Mouse (Mus musculus): ENCODE measurements around the gene Clcn7.
"Not testable (repeated sequence)": the region's sequence is repeated elsewhere in the genome, so short reads cannot be mapped to it uniquely, and the experiment has no call there.

Clcn7 gene

GRCm38 (mm10) chr17:25133275-25133698 is at the start of gene Clcn7:
Clcn7 (plus strand) TSS chr17:25133391.
- peak; percentile 96 for DNase-seq (ENCODE audit: low spot score)

- peak; percentile 89 for DNase-seq (ENCODE audit: low spot score)
Observed at GRCm38 (mm10) chr17:25083444-25083931, 49.7 kb upstream of the Clcn7 start, which contains the start of gene Tmem204. Tmem204 (minus strand) TSS chr17:25083591.

GRCm38 (mm10) chr17:25084835-25085385 is 48.3 kb upstream of the Clcn7 start:
- DNase-seq (ENCODE audit: low spot score) = no peak

- no peak for DNase-seq (ENCODE audit: low spot score)
Observed at GRCm38 (mm10) chr17:25086724-25087123, 46.5 kb upstream of the Clcn7 start.

GRCm38 (mm10) chr17:25089158-25089557 is 44.0 kb upstream of the Clcn7 start:
- no peak for DNase-seq (ENCODE audit: low spot score)

- DNase-seq (ENCODE audit: low spot score) = no peak
Observed at GRCm38 (mm10) chr17:25090450-25090849, 42.7 kb upstream of the Clcn7 start.

DNA sequence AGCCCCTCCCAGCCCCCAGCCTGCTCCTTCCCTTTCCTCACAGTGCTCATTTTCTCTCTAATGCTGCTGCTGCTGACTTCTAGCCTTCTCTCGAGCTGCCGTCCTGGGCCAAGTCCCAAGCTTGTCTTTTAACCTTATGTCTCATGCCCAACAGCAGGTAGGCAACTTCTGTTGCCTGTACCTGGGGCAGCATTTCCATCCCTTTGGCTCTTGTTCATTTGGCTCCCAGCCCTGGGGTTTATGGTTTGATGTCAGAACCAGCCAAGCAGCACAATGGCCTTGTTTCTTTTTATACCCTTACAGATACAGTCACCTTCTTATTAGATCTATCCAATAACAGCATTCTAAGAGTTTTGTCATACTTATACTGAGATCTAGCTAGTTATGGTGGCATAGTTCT is 37.0 kb upstream of the Clcn7 start:
- DNase-seq (ENCODE audit: low spot score) = no peak

DNA sequence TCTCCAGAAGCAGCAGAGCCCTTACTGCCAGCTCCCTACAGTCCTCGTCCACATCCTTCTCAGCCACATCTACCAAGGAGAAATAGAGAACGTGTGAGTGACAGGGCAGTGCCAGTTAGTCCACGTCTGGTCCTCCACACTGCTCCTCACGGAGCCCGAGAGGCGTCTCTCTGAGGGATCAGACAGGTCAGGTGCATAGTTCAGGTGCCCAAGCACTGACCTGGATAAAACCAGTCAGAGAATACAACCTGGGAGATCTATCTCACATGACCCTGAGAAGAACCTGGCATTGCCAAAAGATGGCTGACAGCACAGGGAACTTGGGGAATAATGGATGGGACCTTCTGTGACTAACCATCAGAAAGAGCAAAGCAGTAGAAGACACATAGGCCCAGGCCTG is 33.1 kb upstream of the Clcn7 start:
- DNase-seq (ENCODE audit: low spot score) = no peak

DNA sequence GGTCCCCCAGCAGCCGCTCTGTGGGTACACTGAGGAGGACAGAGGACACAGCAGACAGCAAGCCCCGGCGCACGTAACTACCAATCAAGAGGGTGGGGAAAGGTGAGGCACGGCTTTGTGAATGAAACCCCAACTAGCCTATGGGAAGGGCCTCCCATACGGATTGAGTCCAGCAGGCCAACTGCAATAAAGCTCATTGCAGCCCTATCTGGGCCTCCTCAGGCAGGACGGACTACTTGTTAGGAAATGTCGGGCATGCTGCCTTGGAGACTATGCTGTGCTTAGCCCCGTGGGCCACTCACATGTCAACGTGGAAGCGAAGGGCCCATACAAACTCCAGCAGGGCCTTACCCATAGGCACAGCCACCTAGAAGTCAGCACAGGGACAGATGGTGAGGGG is 31.9 kb upstream of the Clcn7 start:
- DNase-seq (ENCODE audit: low spot score) = no peak

DNA sequence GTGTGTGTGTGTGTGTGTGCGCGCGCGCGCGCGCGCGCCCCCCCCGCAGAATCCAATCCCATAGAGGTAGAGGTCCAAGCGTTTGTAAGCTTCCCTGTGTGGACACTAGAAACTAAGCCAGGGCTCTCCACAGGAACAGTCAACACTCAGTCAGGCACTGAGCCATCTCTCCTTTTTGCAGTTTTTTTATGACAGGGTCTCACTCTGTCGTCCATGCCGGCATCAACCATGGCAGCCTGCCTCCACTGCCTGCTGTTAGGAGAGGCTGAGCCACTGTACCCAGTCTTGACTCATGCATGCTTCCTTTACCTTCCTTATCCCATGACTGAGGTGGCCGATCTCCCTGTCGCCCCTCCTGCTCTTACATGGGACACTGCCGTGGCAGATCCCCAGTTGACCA is 25.4 kb upstream of the Clcn7 start:
- DNase-seq (ENCODE audit: low spot score) = no peak

DNA sequence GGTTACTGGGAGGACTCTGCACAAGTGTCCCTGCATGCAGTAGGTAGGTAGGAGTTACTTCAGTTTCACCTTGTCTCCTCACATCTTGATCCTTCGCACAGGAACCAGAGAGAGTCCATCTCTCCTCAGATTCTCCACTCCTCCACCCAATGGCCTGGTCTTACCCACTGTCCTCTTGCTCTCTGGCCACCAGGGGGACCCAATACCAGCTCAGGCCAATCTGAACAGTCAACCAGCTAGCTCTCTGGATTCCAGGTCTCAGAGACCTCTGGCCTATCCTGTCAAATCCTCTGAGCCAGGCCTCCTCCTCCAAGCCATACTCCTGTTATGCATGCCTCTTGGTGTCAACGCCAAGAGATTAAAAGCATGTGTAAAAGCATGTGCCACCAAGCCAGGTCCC is 23.6 kb upstream of the Clcn7 start:
- peak; percentile 82 for DNase-seq (ENCODE audit: low spot score)

DNA sequence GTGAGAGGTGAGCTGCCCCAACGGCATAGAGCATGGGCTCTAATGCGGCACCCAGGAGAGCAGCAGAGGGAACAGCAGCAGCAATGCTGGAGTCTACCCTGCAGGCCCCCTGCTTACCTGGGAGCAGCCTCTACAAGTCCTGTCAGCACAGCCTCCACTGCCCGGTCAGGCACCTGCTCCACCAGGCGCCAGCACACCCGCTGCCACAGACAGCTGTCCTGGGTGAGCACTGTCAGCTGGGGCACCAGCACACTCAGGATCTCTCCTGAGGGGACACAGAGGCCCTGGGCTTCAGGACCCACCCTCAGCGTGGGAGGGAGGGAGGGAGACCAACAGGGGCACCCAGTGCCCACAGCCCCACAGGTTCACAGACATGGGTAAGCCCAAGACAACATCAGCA is 22.6 kb upstream of the Clcn7 start:
- DNase-seq (ENCODE audit: low spot score) = no peak

DNA sequence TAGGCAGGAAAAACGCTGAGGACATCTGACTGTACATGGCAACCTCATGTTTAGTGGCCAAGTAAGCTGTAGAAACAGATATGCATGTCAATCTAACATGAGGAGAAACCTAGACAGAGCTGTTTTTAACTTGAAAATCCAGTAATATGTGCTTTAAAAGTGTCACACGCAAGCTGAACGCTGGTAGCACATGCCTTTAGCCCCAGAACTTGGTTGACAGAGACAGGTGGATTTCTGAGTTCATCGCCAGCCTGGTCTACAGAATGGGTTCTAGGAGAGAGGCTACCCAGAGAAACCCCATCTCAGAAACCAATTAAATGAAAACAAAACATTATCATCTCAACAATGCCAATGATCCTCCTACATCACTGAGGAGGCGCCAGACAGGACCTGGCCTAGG is 22.0 kb upstream of the Clcn7 start:
- DNase-seq (ENCODE audit: low spot score) = no peak

DNA sequence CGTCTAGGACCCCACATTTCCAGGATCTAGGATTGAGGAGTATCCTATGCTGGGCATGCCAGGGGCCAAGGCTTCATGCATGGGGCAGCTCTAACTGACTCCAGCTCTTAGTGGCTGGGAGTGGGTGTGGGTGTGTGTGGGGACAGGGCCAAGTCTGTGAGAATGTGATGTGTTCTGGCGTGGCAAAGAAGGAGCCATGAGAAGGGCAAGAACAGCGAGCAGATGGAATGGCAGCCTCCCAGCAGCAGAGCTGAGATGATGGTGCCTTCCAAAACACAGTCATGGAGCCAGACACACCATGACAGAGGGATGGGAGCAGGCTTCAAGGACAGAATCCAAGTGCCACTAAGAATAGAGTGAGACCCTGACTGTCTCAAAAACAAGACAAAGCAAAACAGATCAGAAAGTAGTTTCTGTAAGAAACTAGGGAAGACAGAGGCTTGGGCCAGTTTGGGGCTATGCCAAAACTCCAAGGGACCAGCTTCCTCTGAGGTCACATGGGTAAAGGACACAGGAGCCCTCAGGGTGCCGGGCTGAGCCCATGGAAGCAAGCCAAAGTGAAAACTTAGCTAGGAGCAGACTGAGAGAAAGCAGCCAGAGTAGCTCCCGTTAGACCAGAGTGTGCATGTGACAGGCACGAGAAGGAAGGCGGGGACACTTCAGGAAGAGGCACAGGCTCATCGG is 21.3 kb upstream of the Clcn7 start:
- DNase-seq (ENCODE audit: low spot score) = peak; percentile 53

DNA sequence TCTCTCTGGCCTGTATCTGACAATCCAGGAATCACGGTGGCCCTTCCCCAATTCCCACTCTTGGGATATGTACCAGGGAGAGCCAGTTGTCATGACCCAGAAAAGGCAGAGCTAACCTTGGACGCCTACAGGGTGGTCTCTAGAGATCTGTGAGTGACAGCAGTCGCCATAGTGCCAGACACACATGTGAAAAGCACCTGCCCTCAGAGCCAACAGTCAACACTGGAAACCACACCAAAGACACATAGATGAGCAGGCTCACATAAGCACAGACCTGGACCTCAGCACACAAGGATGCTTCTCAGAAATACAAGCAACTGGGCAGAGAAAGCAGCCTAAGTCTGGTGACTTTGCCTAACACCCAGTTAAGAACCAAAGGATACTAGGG is 20.8 kb upstream of the Clcn7 start:
- no peak for DNase-seq (ENCODE audit: low spot score)

DNA sequence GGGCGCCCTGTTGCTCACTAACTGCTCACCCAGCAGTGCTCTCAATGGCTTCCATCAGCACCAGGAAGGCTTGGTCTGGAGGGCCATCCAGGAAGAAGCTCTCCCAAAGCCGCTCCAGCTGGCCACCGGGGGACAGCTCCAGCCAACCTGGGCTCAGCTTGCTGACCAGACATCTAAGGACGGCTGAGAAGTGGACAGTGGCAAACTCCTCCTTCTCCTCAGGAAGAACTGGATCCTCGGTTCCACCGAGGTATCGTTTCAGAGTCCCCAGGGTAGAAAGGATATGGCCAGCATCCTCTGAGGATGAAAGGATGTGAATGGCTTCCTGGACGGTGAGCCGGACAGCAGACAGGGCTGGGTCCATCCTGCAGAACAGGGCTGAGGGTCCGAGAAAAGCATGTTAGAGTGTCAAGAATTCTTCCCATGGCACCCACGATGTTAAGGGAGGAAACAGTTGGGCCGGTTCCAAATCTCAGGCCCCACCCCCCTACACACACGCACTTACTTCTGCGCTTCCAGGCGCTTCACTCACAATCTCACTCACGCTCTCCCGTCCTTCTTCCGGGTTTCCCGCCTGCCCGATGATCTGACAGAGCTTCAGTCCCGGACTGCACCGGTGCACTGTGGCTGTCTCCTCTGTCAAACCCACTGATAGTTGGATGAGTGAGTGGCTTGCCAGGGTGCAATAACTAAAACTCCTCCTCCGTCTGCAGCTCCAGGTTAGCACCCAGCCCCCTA is 18.1 kb upstream of the Clcn7 start:
- DNase-seq (ENCODE audit: low spot score) = peak; percentile 37

DNA sequence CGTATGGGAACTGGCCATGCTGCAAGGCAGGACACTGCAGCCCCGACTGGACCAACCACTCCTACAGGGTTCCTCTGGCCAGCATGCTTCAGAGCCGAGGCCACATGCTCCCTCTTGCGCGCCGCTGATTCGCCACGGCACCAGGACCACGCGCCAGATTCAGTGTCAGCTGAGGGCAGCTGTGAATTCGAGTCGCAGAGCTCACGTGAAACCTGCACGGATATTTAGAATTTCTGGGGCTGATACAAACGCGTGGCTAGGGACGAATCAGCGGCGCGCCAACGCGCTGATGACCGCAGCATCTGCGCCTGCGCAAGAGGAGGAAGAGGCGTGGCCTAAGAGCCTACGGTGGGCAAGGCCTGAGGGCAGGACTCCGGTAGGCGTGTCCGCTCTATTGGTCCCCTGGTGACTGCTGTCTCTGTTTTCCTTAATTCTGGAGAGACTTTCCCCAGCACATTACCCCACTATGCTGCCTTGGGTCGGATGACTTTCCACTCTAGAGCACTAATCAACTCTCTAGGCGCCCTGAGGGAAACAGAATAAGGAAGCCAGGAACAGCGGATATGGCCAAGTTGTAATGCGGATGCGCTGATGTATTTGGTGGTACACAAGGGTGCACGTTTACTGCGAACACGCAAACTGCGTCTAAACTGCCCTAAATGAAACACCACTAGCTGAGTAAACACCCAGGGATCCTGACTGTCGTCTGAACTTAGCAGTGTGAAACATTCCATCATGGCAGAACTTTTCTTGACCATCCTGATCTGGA is 17.3 kb upstream of the Clcn7 start, which contains the start of gene Telo2:
Gene Telo2, minus strand, starts transcription at position 304 of the 769 bp plus-strand sequence.
- DNase-seq (ENCODE audit: low spot score) = peak; percentile 95

DNA sequence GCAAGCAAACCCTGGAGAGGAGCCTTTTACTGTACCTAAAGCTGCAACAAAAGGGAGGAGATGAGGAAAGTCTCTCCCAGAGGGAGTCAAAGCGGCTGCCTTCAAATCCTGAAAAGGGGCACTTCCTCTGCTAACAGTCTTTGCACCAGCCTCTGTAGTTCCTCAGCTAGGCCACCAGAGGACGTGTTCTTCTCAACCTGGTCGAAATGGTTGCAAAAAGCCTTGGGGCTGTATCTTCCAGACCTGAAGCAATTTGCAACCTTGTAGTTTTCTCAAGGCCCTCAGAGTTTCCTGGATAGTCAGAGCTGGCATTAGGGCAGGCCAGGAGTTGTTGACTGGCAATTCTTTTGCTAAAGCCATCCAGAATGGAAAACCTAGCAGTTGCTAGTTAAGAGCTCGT is 15.9 kb upstream of the Clcn7 start:
- DNase-seq (ENCODE audit: low spot score) = peak; percentile 52

DNA sequence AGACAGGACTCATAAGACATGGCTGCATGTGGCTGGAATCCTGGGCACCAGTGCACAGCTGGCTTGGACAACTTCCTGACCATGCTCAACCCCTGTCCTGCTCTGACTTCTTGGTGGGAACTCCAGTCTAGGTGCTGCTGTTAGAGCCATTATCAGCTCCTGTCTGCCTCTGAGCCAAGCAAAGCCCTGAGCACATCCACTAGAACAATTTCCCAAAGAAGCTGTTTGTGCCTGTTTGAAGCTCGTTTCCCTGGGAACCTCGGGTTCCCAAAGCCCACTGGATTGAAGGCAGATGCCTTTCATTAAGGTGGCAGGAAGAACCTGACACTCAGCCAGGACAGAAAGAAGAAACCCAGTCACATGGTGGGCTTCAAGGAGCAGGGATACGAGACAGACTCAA is 12.8 kb upstream of the Clcn7 start, which contains the start of gene Ptx4:
Gene Ptx4, plus strand, starts transcription at position 355 of the 400 bp plus-strand sequence.
- DNase-seq (ENCODE audit: low spot score) = peak; percentile 35

DNA sequence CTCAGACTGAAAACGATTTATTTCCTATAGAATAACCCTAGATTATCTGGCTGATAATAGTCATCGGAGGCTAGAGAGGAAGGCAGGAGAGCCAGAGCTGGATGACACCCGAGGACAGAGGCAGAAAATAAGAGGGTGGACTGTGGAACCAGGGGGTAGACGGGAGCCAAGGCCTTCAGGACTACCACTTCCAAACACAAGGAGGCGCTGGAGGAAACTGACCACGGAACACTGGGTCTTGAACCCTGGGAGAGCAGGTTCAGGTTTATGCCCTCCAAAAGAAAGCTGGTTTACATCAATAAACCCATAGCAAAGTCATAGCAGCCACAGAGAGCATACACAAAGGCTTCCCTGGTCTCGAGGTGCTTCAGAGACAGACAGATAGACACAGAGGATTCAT is 9.2 kb upstream of the Clcn7 start:
- no peak for DNase-seq (ENCODE audit: low spot score)

DNA sequence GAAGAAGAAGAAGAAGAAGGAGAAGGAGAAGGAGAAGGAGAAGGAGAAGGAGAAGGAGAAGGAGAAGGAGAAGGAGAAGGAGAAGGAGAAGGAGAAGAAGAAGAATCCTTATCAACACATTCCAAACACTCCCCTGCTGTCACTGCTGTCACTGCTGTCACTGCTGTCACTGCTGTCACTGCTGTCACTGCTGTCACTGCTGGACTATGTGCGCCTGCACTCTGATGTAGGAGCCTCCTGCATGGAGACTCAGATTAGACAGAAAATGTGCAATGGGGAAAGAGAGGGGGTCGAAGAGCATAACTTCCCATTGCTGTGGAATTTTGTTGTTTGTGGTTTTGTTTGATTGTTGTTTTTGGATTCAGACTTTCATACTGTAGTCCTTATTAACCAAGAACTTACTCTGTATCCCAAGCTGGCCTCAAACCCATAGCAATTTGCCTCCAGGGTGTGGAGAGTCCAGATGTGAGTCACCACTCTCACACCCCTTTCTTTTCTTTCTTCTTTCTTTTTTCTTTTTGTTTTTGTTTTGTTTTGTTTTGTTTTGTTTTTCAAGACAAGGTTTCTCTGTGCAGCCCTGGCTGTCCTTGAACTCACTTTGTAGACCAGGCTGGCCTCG is 7.6 kb upstream of the Clcn7 start:
- not testable (repeated sequence) for DNase-seq (ENCODE audit: low spot score)

DNA sequence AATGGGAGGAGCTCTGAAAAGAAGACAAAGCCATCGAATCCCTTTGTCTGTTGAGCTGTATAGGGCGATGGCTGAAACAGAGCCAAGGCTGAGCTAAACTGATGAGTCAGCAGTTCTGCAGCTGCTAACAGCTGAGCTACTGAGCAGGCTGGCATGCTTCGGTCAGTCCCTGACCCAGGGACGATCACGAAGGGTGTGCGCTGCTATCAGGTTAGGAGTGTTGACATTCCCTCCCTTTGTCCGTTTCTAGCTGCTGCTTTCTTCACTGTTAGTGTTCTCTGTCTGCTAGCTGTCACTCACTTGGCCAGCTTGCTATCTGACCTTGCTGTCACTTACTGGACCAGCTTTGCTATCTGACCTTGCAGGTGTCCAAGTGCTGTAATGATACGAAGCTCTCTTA is 6.1 kb upstream of the Clcn7 start:
- peak; percentile 40 for DNase-seq (ENCODE audit: low spot score)

Measured in MN1 (cell line).